In genomic region chr1:52151166-52151565, GRCm38 (mm10) we compare ENCODE assay signal across 17 mouse cellular contexts. TPM values are rescaled to one million over a fixed set of nuclear protein-coding genes. Genes with fewer than 3 reads are reported as not detected.
DNase-seq lines count a peak whose midpoint lies in the region; ATAC-seq and TF ChIP-seq lines count a peak whose summit lies in the region.
"Had no signal": no experiment of that assay in that cellular context is flagged by ENCODE, and none has a peak within 500 bp of the region (broad histone marks: within the 10 kb centered on the region; RNA-seq: fewer than 3 reads in every experiment).

No protein-coding gene starts in this region.

- WGBS in heart, embryonic 11.5 days (ENCODE audit: insufficient replicate concordance) = 91% methylated on average over 5 of the region's 5 CpGs
- WGBS in thymus, adult 2 months = 95% methylated on average over 5 of the region's 5 CpGs

- H3K9ac ChIP-seq in heart, embryonic 11.5 days (ENCODE audit: low read depth, low read length) = no peak overlapping the region
- H3K9ac ChIP-seq: forebrain, embryonic 12.5 days; hindbrain, embryonic 12.5 days; liver, embryonic 14.5 days had no signal

- no peak overlapping the region for H3K4me3 ChIP-seq in heart, embryonic 11.5 days (ENCODE audit: low read depth, low read length)
- no peak overlapping the region for H3K4me3 ChIP-seq in layer of hippocampus, adult 2 months
- H3K4me3 ChIP-seq in thymus, adult 2 months (ENCODE audit: control insufficient read depth, insufficient read depth, low read length) = no peak overlapping the region
- H3K4me3 ChIP-seq: forebrain, embryonic 12.5 days; hindbrain, embryonic 12.5 days; limb, embryonic 10.5 days; myocyte had no signal

- H3K27ac ChIP-seq in heart, embryonic 11.5 days (ENCODE audit: low read depth, low read length) = peak overlapping the region; percentile 58
- peak overlapping the region; percentile 81 for H3K27ac ChIP-seq in layer of hippocampus, adult 2 months
- peak overlapping the region; percentile 85 for H3K27ac ChIP-seq in thymus, adult 2 months (ENCODE audit: control insufficient read depth, insufficient read depth, low read length)
- H3K27ac ChIP-seq: hindbrain, embryonic 12.5 days; limb, embryonic 10.5 days; liver, embryonic 14.5 days had no signal

- no peaks in the 10 kb centered on the region for H3K27me3 ChIP-seq in heart, embryonic 11.5 days (ENCODE audit: control insufficient read depth, insufficient read depth, low read length)
- H3K27me3 ChIP-seq in thymus, adult 2 months (ENCODE audit: control insufficient read depth, insufficient read depth, low read length) = no peaks in the 10 kb centered on the region
- H3K27me3 ChIP-seq: forebrain, embryonic 12.5 days; hindbrain, embryonic 12.5 days had no signal

- DNase-seq in heart, postnatal 10 days = no peak
- no peak for DNase-seq in layer of hippocampus, adult 2 months (ENCODE audit: low spot score in 2 of 2)
- no peak for DNase-seq in layer of hippocampus, postnatal 36 days
- DNase-seq in thymus, adult 2 months = no peak
- DNase-seq in thymus, postnatal 10 days (ENCODE audit: low spot score in 2 of 2) = no peak
- DNase-seq in adrenal gland, adult 18-20 months (ENCODE audit: low spot score in 2 of 2) = no peak
- DNase-seq: adrenal gland, adult 8-10 months; kidney, adult 9 months; kidney, postnatal 36 days; layer of hippocampus, adult 9-11 months; midbrain, embryonic 14.5 days had no signal

- H3K9me3 ChIP-seq in heart, embryonic 11.5 days (replicated peaks; ENCODE audit: control insufficient read depth, low read length) = no peaks in the 10 kb centered on the region
- H3K9me3 ChIP-seq: forebrain, embryonic 12.5 days; hindbrain, embryonic 12.5 days; limb, embryonic 10.5 days had no signal

- H3K36me3 ChIP-seq in heart, embryonic 11.5 days (ENCODE audit: control insufficient read depth, insufficient read depth, low read length) = peaks cover 3% of the 10 kb centered on the region; the same call in 1 of the 2 replicates
- peaks cover 50% of the 10 kb centered on the region for H3K36me3 ChIP-seq in thymus, adult 2 months (ENCODE audit: control insufficient read depth, insufficient read depth, low read length)
- H3K36me3 ChIP-seq: forebrain, embryonic 12.5 days; hindbrain, embryonic 12.5 days had no signal

- H3K4me1 ChIP-seq in heart, embryonic 11.5 days (ENCODE audit: control insufficient read depth, insufficient read depth, low read length) = peaks cover 19% of the 10 kb centered on the region
- H3K4me1 ChIP-seq in thymus, adult 2 months (replicated peaks; ENCODE audit: control insufficient read depth, insufficient read depth, low read length) = peaks cover 28% of the 10 kb centered on the region

- ATAC-seq in heart, embryonic 11.5 days (replicated peaks; ENCODE audit: insufficient number of reproducible peaks, low FRiP score, low TSS enrichment) = no peak

- TF ChIP-seq CTCF in layer of hippocampus, adult 2 months (conservative IDR thresholded peaks at IDR 0.05) = no peak
- no peak for TF ChIP-seq CTCF in thymus, adult 2 months (IDR thresholded peaks at IDR 0.05; ENCODE audit: borderline replicate concordance, control insufficient read depth, extremely low read depth, insufficient read depth, low read length, poor library complexity)

- H3K4me2 ChIP-seq in heart, embryonic 11.5 days = no peak overlapping the region
- H3K4me2 ChIP-seq: forebrain, embryonic 12.5 days; hindbrain, embryonic 12.5 days had no signal

- no peak for TF ChIP-seq POLR2A in thymus, adult 2 months (IDR thresholded peaks at IDR 0.05; ENCODE audit: control insufficient read depth, extremely low read depth, insufficient read depth, low read length, poor library complexity)

- intact Hi-C loops in heart, postnatal 10 days (cut with DNase I) = no loop called here

RNA-seq across cellular contexts. Expression of gene Stat1, which starts 31.9 kb away (rescaled TPM):
- polyA plus RNA-seq in heart, embryonic 11.5 days (2014; fragmentation: Nextera tagmentation; extraction: Ambion mirVana) = 28.5 and 31.2 TPM in 2 replicates
- 10 to 100 TPM; 20.2 to 26.4 TPM for total RNA-seq in heart, postnatal 10 days (2021)
- total RNA-seq in layer of hippocampus, adult 2 months (2021) = 10 to 100 TPM; 22.0 to 23.4 TPM
- total RNA-seq in layer of hippocampus, postnatal 36 days (2021) = 10 to 100 TPM; 21.2 to 23.0 TPM
- polyA plus RNA-seq in thymus, adult 2 months (2012; rRNA removed) = 235 and 255 TPM in 2 replicates
- total RNA-seq in adrenal gland, adult 18-20 months (2021) = 100 to 1,000 TPM in 1 of 2 experiments, 10 to 100 TPM in 1; 93.0 to 102 TPM
